Mouse (Mus musculus) layer of hippocampus, postnatal 14 days (tissue): ENCODE data around the gene Exosc9. TPM values are rescaled to one million over a fixed set of nuclear protein-coding genes. Genes with fewer than 3 reads are reported as not detected.

Source experiments
- DNase-seq, 2 experiments: peaks; one replicate each; pipeline ENCODE4 v3.0.0; 2021 to 2022; ENCODE audit warnings: low spot score in 2 of 2, mixed read lengths in 1 of 2
- long read RNA-seq, 2 experiments: library from polyadenylated mRNA; stranded (forward); transcript quantifications; one replicate each; pipeline ENCODE4 v2.0.0; 2021
- total RNA-seq, 2 experiments: library from RNA; stranded (reverse); gene quantifications; 2 replicates each; pipeline ENCODE4 v1.2.3; 2021

Gene Exosc9
- 10 to 100 TPM; 39.7 to 41.5 TPM for total RNA-seq
- long read RNA-seq, experiment 1, transcript Exosc9-201 (12 exons, 1,617 nt): major isoform, 32 of 40 reads
- long read RNA-seq, experiment 1, partial matches to known transcripts: 2 of 40 reads
- long read RNA-seq, experiment 1, other reads (novel, unspliced or antisense): 6 of 40 reads
- long read RNA-seq, experiment 2, transcript Exosc9-201 (12 exons, 1,617 nt): major isoform, 45 of 58 reads
- long read RNA-seq, experiment 2, partial matches to known transcripts: 12 of 58 reads
- long read RNA-seq, experiment 2, other reads (novel, unspliced or antisense): 1 of 58 reads

DNA sequence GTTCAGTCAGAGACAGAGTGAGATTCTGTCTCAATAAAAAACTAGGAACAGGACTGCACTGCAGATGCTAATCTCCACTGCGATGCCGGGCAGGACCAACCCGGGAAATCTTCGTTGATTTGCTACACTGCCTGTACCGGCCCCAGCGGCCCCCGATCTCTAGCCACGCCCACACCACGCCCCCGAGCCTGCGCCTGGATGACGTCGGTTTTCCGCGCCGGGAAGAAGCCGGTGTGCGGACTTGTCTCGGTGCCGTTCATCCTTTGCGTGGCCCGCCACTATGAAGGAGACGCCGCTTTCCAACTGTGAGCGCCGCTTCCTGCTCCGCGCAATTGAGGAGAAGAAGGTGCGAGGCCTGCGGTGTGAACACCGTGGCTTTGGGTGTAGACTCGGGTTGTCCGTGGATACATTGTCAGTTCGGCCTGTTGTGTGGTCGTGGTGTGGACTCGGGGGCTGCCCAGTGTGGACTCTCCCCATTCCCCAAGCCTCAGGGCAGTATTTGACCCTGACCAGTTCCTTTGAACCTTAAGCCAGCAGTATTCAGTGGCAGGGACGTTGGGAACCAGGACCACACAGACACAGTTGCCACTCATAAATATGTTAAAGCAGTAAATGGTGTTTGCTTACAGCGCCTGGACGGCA lies at the start of gene Exosc9:
Exosc9 (plus strand) TSS at position 201 of the 642 bp plus-strand sequence.
- peak; percentile 95 to 96 for DNase-seq

DNA sequence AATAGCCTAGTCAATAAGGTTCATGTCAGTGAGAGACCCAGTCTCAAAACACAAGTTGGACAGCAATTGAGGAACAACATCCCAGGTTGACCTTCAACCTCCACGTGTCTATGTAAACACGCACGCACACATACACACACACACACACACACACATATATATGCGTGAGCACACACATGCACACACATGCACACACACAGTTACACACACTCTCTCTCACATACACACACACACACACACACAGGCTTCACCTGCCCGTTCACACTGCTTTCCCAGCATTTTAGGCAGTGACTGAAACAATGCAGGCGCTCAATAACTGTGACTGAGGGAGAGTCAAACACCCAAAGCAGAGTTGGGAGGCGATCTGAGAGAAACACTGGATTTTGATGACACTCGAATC lies 47.1 kb upstream of the Exosc9 start:
- DNase-seq: no peak

DNA sequence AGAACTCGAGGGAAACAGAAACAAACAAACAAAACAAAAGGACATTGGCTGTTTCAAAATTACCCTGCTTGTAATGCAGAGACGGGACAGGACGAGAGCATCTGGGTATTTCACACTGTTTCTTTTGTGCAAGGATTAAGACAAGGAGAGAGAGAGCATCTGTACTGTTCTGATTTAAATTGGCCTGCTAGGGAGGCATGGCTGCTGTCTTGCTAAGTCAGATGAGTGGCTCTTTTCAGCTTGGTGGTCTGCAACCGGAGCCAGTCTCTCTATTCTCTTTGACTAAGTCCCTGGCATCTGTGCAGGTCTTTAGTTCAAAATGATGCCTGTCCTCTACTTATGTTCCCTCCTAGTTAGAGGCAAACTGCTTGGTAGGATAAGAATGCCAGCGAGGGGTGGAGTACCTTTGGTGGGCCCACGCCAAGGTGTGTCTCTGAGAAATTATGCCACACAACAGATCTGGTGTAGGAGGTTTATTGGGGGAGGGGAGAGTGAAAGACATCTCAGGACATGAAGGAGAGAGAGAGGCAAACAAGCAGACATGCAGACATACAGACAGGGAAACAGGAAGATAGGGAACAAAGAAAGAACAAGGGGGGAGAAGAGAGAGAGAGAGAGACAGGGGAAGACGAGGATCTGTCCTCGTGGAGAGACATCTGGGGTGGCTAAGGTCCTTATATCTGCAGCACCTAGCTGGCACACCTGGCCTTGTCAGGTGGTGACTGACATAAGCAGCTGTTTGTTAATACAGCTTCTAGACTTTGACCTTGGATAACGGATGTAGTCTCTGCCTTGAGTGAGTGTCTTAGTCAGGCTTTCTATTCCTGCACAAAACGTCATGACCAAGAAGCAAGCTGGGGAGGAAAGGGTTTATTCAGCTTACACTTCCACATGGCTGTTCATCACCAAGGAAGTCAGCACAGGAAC lies 46.3 kb upstream of the Exosc9 start:
- DNase-seq: no peak

DNA sequence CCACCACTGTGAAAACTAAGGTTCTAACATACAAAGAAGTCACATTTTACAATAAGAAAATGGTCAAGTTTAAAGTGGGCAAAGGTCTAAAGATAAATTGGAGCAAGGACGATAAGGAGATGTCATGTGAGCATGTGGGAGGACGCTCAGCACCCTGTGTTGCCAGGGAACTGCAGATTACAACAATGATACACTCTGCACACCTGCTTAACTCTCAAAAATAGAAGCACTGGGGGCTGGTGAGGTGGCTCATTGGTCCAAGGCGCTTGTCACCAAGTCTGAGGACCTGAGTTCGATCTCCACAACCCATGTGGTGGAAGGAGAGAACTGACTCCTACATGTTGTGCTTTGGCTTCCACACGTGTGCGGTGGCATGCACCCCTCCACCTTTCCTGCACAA lies 40.9 kb upstream of the Exosc9 start:
- DNase-seq: no peak

DNA sequence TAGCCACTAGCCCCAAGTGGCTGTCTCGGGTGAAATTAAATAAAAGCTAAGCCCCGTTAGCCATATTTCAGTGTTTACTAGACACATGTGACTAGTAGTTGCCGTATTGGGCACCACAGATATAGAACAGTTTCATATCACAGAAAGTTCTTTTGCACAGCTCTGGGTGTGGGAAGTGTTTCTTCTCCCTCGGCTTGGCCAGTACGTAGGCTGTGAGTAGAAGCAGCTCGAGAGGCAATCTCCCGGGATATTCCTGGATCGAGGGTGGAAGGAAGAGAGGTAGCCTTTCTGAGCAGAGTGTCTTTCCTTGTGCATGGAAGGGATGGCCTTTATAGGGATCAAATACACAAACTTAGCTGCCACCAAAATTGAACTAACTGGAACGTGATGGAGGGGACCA lies 36.2 kb upstream of the Exosc9 start:
- DNase-seq: no peak

DNA sequence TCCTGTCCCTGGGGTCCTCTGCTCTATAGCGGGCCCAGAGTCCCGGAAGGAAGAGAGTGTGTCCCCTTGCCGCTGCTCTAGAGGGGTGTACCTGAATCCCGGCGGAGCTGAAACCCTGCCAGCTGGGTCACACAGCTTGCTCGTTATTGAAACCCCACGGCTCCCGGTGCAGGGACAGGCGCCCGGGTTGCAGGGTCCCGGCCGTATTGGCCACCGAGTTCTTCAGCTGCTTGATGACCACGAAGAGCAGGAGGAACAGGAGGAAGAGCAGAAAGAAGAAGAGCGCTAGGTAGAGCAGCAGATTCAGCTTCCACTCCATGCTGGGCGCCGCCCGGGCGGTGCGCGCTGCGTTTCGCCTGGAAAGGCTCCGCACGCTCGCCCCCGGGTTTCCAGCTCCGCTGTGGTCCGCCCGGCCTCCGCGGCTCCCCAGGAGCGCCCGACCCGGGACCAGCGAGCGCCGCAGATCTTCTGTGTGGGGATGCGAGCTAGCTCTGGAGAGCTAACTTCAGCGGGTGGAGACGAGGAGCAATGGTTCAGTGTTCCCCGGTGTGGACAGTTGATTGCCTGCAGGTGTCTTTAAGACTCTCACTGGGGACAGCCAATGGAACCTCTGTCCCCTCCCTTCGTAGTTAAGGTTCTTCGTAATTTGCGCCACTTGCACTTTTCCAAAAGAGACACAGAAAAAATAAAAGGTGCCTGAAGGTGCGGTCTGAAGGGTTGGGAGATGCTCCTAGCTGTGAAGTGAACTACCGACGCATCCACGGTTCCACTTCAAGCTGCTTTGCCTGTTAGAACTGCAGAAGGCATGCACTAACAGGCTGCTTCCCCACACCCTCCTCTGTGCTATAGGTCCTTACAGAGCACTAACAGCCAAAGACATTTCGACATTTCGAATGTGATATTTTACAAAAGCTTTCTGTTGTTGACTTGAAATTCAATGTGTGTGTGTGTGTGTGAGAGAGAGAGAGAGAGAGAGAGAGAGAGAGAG lies 31.0 kb upstream of the Exosc9 start, which contains the start of gene Gm11549:
Gm11549 (minus strand) TSS at position 741 of the 988 bp plus-strand sequence.
- DNase-seq: no peak

DNA sequence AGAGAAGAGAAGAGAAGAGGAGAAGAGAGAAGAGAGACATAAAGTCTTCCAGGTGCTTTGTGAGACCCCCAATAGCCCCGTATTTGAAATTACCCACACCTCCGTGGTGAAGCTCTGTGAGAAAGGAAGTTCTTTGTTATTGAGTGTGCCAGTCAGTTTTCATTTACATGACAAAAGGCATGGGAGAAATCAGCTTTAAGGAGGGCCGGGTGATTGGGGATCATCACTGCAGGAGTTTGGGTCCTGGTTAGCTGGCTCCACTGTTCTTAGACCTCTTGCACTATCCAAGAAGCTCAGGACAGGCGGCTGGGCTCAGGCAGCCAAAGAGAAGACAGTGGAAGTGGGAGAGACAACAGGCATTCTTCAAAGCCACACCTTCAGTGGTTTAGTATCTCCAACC lies 30.3 kb upstream of the Exosc9 start:
- DNase-seq: no peak

DNA sequence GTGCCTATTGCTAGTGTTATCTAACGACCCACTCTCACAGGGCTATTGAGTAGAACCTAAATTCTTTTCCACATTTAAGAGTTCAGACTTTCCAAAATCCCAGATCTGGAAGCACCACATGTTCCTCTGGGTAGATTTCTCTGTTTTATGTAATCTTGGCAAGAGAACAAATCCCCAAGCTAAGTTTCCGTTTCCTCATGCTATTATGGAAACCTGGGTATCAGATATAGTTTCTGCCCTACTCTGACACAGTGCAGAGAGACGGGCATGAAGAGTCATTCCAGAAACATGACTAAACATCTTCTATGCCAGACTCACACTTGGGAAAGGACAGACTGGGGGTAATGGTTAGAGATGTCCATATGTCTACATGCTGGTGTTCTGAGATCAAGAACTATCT lies 27.9 kb upstream of the Exosc9 start:
- DNase-seq: no peak

DNA sequence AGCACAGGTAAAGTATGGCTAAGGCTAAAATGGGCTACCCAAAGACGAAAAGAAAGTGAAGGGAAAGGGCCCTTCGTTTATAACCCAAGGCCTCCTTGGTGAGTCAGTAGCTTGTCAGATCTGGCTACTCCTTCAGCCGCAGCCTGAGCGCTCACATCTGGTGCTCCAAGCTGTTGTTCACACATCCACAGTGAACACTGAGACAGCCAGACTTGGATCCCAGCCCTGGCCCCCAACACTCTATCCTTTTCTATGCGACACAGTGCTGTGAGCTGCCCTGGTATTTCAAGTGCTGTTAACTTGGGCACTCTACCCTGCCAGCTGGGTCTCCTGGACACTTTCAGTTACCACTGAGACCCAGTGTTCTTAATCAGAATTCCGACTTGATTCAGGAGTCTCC lies 22.1 kb upstream of the Exosc9 start:
- DNase-seq: no peak

DNA sequence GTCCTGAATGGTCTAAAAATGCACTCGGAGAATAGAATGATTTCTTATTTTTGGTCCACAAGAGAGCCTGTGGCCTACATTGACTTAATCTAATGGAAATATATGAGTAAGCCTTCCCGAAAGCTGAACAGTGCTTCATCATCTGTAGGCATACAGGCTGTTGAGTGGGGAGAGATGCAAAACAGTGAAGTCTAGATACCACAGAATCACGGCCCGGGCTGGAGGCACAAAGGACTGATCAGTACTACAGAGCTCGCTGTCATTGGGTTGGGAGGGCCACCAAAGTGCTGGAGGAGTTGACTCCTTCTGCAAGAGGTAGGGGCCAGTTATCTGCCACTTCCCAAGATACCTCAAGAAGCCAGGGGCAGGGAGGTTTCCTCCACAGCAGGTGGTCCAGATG lies 21.6 kb upstream of the Exosc9 start:
- DNase-seq: no peak

DNA sequence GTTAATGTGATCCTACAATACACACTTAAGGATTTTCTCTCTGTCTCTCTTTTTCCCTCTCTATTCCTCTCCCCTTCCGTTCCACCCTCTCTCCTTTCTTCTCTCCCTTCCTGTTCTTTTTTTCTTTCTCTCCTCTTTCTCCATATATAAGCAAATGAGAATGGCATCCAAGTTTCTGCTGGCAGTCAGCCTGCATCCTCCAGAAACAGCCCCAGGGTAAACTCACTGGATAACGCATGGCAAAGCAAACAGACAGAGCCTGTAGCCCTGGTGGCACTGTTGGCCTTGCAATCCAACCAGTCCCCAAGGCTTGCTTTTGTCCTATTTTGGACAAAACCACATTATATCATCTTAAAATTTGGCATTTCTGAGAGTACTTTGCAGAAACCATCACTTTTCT lies 21.2 kb upstream of the Exosc9 start:
- no peak for DNase-seq

DNA sequence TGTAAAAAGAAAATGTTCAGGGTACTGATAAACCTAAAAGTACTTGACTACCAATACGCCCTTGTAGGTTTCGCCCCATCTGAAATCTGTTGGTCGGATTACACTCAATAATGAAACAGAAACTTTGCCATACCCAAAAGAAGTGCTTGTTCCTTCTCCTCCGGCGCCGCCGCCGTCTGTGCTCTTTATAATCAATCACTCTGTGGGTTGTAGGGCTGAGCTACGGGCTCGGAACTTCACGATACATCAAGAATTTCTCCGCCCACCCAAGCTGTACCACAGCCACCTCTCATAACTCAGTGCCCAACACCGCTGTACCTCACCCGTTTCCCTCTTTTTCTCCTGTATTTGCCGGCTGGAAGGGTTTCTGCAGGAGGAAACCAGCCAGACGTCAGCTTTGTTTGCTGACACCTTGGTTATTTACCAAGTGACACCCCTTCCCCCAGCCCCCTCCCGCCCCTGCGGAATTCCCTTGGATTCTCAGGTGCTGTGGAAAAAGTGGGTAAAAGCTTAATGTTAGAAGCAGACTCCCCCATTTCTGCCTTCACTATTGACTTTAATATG lies 20.3 kb upstream of the Exosc9 start:
- DNase-seq: no peak

DNA sequence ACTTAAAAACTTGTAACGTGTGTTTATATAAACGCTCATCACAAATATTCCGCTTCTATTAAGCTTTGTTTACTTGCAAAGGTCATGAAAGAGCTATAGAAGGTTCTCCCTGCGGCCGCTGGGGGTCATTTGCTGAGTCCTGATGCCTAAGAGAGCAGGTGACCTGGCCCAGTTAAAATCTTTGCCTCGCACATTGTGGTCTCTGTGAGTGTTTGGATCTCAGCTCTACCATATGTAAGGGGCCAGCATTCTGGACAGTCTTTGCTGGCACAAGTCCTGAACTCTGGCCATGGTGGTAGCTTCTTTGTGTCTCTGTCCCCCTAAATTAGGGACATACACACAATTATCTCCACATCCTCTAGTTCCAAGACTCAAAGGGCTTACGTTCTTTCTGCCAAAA lies 19.7 kb upstream of the Exosc9 start:
- no peak for DNase-seq

DNA sequence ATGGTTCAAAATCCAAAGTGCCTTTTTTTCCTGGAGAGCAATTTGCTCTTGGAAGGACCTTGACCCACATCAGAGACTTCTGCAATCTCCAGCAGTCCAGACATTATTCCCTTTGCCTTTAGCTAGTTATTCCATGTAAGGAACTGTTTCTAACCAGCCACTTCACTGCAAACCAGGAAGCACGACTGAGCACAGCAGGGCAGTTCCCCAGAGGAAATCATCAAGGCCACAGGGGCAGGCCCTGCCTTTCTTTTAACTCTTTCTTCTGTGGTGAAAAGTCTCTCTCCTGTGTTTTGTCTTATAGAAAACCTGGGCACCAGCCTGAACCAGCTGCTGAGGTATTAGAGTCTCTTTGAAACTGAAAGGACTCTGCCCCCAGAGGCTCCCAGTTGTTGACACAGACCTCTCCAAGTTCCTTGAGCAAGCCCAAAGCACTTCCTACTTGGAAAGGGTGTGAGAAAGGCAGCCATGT lies 19.2 kb upstream of the Exosc9 start:
- no peak for DNase-seq

DNA sequence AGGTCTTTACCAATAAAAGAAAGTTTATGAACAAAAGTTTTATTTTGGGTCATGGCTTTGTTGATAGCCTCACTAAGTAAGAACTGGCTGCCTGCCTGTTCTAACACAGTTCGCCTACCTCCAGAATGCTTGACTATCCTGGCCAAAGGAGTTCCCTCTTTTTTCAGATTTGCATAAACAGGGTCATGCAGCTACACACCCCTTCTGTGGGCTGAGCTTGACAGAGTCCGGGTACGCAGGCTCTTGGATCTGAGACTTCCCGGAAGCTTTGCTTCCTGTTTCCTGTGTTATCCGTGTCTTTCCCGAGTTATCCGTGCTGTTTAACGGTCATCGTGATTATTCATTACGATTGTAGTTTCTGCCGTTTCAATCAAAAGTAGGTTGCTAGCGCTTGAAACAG lies 16.4 kb upstream of the Exosc9 start:
- DNase-seq: no peak

DNA sequence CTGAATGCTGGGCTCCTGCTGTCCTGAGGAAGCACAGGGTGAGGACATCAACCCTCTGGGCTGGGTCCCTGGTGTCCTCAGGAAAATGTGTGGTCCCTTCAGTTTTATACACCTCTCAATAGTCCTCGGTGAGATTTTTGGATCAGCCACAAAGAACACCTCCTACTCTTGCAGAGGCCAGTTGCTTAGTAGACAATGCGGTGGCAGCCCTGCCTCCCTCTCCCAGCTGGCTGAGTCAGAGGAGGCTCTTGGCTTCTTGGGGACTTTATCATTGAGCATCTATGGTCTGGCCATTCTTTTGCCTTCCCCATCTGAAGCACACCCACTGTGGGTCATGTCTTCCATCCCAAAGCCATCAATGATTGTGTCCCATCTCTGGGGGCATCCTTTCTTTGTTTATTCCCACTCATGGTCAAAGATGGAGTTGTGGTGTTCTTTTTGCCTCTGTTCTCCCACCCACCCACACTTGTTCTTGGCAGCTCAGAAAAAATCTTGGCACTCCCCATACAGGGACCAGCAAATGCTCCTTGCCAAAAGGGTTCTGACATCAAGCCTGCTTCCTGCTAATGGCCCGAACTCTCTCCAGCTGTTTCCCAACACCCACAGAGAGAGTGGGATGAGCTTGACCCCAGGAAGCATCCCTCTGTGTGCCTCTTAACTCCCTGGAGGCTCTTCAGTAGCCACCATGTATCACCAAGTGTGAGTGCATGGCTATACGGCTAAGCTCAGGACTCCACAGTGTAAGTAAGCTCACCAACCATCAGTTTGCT lies 14.5 kb upstream of the Exosc9 start:
- no peak for DNase-seq

DNA sequence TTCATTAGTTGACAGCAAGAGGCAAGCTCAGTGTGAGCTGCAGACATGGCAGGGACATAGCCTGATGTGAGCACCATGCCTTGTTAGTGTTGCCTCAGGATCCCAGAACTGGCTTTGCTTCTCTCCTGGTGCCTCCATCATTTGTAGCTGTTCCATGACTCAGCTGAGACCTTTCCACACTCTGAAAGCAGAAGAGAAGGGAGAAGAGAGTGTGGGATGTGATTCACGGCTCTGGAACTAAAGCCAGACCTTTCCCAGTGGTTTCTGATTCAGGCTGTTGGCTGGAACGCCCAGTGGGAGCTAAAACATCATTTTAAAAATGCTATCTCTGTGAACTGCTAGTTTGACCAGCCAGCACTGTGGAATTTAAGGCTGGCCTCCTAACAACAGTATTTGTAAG lies 11.7 kb upstream of the Exosc9 start:
- DNase-seq: no peak

DNA sequence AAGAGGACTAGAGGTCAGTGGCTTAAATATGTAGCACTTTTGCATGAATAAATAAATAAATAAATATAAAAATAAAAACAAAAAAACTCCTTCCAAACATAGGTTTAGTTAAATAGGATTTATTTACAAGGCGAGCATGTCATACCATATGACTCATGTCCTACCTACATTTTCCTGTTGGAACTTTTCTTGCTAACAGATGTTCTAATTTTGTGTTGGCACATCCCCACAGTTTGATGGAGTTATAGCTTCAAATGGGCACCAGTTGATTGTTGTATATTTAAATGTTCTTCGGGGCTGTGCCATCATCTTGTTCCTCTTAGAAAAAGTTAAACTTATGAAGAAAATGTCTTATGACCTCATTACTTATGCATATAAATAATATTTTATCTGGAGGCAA lies 11.0 kb upstream of the Exosc9 start:
- DNase-seq: no peak

DNA sequence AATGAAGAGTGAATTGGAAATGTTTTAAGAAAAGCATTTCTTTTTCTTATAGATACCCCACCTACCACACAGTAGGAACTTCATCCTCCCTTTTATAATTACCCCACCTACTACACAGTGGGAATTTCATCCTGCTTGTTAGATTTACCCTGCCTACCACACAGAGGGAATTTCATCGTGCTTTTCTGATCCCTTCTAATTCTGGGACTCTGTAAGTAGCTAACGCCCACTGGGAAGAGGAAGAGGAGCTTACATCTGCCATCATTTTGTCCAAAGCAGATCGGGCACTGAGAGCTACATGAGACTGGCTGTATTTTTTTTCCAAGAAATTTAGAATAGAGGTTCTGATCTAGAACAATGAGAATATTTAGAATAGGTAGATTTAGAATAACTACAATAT lies 7.4 kb upstream of the Exosc9 start:
- DNase-seq: no peak
